In genomic region chr11:21079400-21079799, GRCm38 (mm10) we compare ENCODE assay signal across 19 mouse cellular contexts. TPM values are rescaled to one million over a fixed set of nuclear protein-coding genes. Genes with fewer than 3 reads are reported as not detected.
DNase-seq lines count a peak whose midpoint lies in the region; ATAC-seq and TF ChIP-seq lines count a peak whose summit lies in the region.
"Had no signal": no experiment of that assay in that cellular context is flagged by ENCODE, and none has a peak within 500 bp of the region (broad histone marks: within the 10 kb centered on the region; RNA-seq: fewer than 3 reads in every experiment).

No protein-coding gene starts in this region.

- TF ChIP-seq EP300 in heart, postnatal 0 days (IDR thresholded peaks at IDR 0.05; ENCODE audit: low read depth), result no peak

- intact Hi-C loops in left cerebral cortex, postnatal 4 days (cut with DNase I), result no loop called here

- no peaks in the 10 kb centered on the region for H3K27me3 ChIP-seq in heart, postnatal 0 days (ENCODE audit: control insufficient read depth, insufficient read depth, low read length)
- H3K27me3 ChIP-seq in lung, embryonic 14.5 days (ENCODE audit: insufficient read depth, low read length), result no peaks in the 10 kb centered on the region
- H3K27me3 ChIP-seq: kidney, embryonic 15.5 days; limb, embryonic 12.5 days; neural tube, embryonic 15.5 days had no signal

- H3K4me1 ChIP-seq in heart, postnatal 0 days (ENCODE audit: control insufficient read depth, insufficient read depth), result peaks cover 10% of the 10 kb centered on the region
- peaks cover 9% of the 10 kb centered on the region; the same call in 1 of the 2 replicates for H3K4me1 ChIP-seq in lung, embryonic 14.5 days (ENCODE audit: insufficient read depth)
- H3K4me1 ChIP-seq: kidney, embryonic 15.5 days; neural tube, embryonic 15.5 days had no signal

- 0 out of 2 replicates have a peak overlapping the region, but pooled peaks have one; percentile 18 for H3K27ac ChIP-seq in heart, postnatal 0 days (ENCODE audit: low read depth)
- 0 out of 2 replicates have a peak overlapping the region, but pooled peaks have one; percentile 32 for H3K27ac ChIP-seq in lung, embryonic 14.5 days (ENCODE audit: low read depth)
- H3K27ac ChIP-seq: kidney, embryonic 15.5 days; limb, embryonic 12.5 days; neural tube, embryonic 15.5 days had no signal

- no peaks in the 10 kb centered on the region for H3K9me3 ChIP-seq in heart, postnatal 0 days (replicated peaks; ENCODE audit: control insufficient read depth, low read length)
- no peaks in the 10 kb centered on the region for H3K9me3 ChIP-seq in lung, embryonic 14.5 days (ENCODE audit: low read depth, low read length)
- H3K9me3 ChIP-seq: kidney, embryonic 15.5 days; limb, embryonic 12.5 days; neural tube, embryonic 15.5 days had no signal

- TF ChIP-seq CTCF in heart, postnatal 0 days (IDR thresholded peaks at IDR 0.05; ENCODE audit: low read depth), result no peak
- no peak for TF ChIP-seq CTCF in lung, embryonic 14.5 days (IDR thresholded peaks at IDR 0.05; ENCODE audit: low read depth)

- peak; percentile 27 for DNase-seq in heart, postnatal 0 days (ENCODE audit: low spot score)
- no peak for DNase-seq in heart, adult 18-20 months
- DNase-seq in lung, embryonic 14.5 days, result peak; percentile 65
- DNase-seq in lung, postnatal 4 days, result no peak
- DNase-seq in lung, postnatal 25 days (ENCODE audit: low spot score), result peak; percentile 78
- DNase-seq in left cerebral cortex, postnatal 4 days, result no peak
- DNase-seq in frontal cortex, postnatal 25 days (ENCODE audit: low spot score in 2 of 2), result no peak
- DNase-seq: adrenal gland, postnatal 25 days; cerebellum, adult 18-20 months; midbrain, embryonic 14.5 days; right cerebral cortex, postnatal 4 days; thymus, adult 2 months had no signal

- H3K9ac ChIP-seq in heart, postnatal 0 days (replicated peaks; ENCODE audit: low read depth, low read length), result no peak overlapping the region
- no peak overlapping the region for H3K9ac ChIP-seq in lung, embryonic 14.5 days
- H3K9ac ChIP-seq: kidney, embryonic 15.5 days; limb, embryonic 12.5 days; neural tube, embryonic 15.5 days had no signal

- H3K36me3 ChIP-seq in heart, postnatal 0 days (replicated peaks; ENCODE audit: control insufficient read depth, insufficient read depth, low read length), result no peaks in the 10 kb centered on the region
- no peaks in the 10 kb centered on the region for H3K36me3 ChIP-seq in lung, embryonic 14.5 days (ENCODE audit: insufficient read depth)
- H3K36me3 ChIP-seq: kidney, embryonic 15.5 days; limb, embryonic 12.5 days; neural tube, embryonic 15.5 days had no signal

- H3K4me2 ChIP-seq in heart, postnatal 0 days (ENCODE audit: low read depth, low read length), result 0 out of 2 replicates have a peak overlapping the region, but pooled peaks have one; percentile 30
- 0 out of 2 replicates have a peak overlapping the region, but pooled peaks have one; percentile 12 for H3K4me2 ChIP-seq in lung, embryonic 14.5 days
- H3K4me2 ChIP-seq: kidney, embryonic 15.5 days; limb, embryonic 12.5 days; neural tube, embryonic 15.5 days had no signal

- no peak for ATAC-seq in heart, postnatal 0 days (ENCODE audit: insufficient read depth, low read depth)
- peak; percentile 58 for ATAC-seq in lung, embryonic 14.5 days (ENCODE audit: insufficient read depth)
- ATAC-seq: forebrain, embryonic 14.5 days; inflammation-experienced regulatory T-cells, adult 6 months had no signal

- WGBS in heart, postnatal 0 days, result 9% methylated on average over 2 of the region's 2 CpGs
- 6% methylated on average over 2 of the region's 2 CpGs for WGBS in lung, embryonic 14.5 days

- no peak overlapping the region for H3K4me3 ChIP-seq in heart, postnatal 0 days (ENCODE audit: low read depth, low read length)
- H3K4me3 ChIP-seq in lung, embryonic 14.5 days (ENCODE audit: low read depth, low read length), result no peak overlapping the region
- H3K4me3 ChIP-seq: erythroblast, embryonic 14.5 days; kidney, embryonic 15.5 days; limb, embryonic 12.5 days; myocyte; neural tube, embryonic 15.5 days had no signal

RNA-seq across cellular contexts. Expression of gene Peli1, which starts 11.7 kb away (rescaled TPM):
- 12.9 and 19.6 TPM in 2 replicates for total RNA-seq in heart, postnatal 0 days (2014; rRNA removed; ENCODE audit: low replicate concordance)
- 14.7 and 16.3 TPM in 2 replicates for polyA plus RNA-seq in heart, postnatal 0 days (2015; fragmentation: Nextera tagmentation; extraction: Ambion mirVana)
- total RNA-seq in heart, adult 18-20 months (2021), result 10 to 100 TPM; 12.7 to 17.6 TPM
- 55.0 and 57.2 TPM in 2 replicates for polyA plus RNA-seq in lung, embryonic 14.5 days (2014; fragmentation: Nextera tagmentation; extraction: Ambion mirVana)
- total RNA-seq in left cerebral cortex, postnatal 4 days (2021), result 10 to 100 TPM; 69.3 to 72.1 TPM

Comparison
In these comparisons a context has a peak if more than half of its experiments do, and no peak if none do; other contexts are left out.
1. DNase-seq: peak in heart, postnatal 0 days (single experiment), lung, embryonic 14.5 days (single experiment) and lung, postnatal 25 days (single experiment); none in heart, adult 18-20 months (0 of 2), lung, postnatal 4 days (0 of 2), left cerebral cortex, postnatal 4 days (single experiment) and frontal cortex, postnatal 25 days (0 of 2).